Mouse (Mus musculus): ENCODE data around the gene Irgc1. TPM values are rescaled to one million over a fixed set of nuclear protein-coding genes. Genes with fewer than 3 reads are reported as not detected.

The Irgc1 gene
- polyA plus RNA-seq, 1 experiment, result not detected

- Histone ChIP-seq H3K9me3 (replicated peaks; ENCODE audit: control insufficient read depth, insufficient read depth, low read length, poor library complexity, severe bottlenecking) (no peaks in the 10 kb centered on the region), H3K9ac (ENCODE audit: low read depth, poor library complexity, severe bottlenecking) (0 out of 2 replicates have a peak overlapping the region, but pooled peaks have one; percentile 17), H3K27ac (ENCODE audit: insufficient read depth, low read length) (peak overlapping the region; percentile 84), H3K27me3 (ENCODE audit: control insufficient read depth, insufficient read depth, low read length, poor library complexity, severe bottlenecking) (no peaks in the 10 kb centered on the region), H3K36me3 (ENCODE audit: control insufficient read depth, insufficient read depth, low read length, poor library complexity, severe bottlenecking) (no peaks in the 10 kb centered on the region), H3K4me3 (ENCODE audit: low read depth, low read length) (no peak overlapping the region), H3K4me1 (ENCODE audit: control insufficient read depth, insufficient read depth, low read length) (peaks cover 4% of the 10 kb centered on the region)
- 0 out of 2 replicates have a peak, but pooled peaks have one; percentile 41 for TF ChIP-seq EP300 (IDR thresholded peaks at IDR 0.05; ENCODE audit: insufficient read depth, low read depth, low read length)
- no peak for TF ChIP-seq CTCF (IDR thresholded peaks at IDR 0.05; ENCODE audit: low read depth, low read length)
These were observed 7.3 kb upstream of the Irgc1 start for GRCm38 (mm10) chr7:24459440-24459839.

GRCm38 (mm10) chr7:24457726-24458370, 5.8 kb upstream of the Irgc1 start:
- no peaks in the 10 kb centered on the region for H3K27me3 ChIP-seq (ENCODE audit: control insufficient read depth, insufficient read depth, low read length, poor library complexity, severe bottlenecking)
- H3K9me3 ChIP-seq (replicated peaks; ENCODE audit: control insufficient read depth, insufficient read depth, low read length, poor library complexity, severe bottlenecking), result no peaks in the 10 kb centered on the region
- H3K4me3 ChIP-seq (ENCODE audit: low read depth, low read length), result no peak overlapping the region
- no peaks in the 10 kb centered on the region for H3K36me3 ChIP-seq (ENCODE audit: control insufficient read depth, insufficient read depth, low read length, poor library complexity, severe bottlenecking)
- H3K27ac ChIP-seq (ENCODE audit: insufficient read depth, low read length), result peak overlapping the region; percentile 66
- H3K9ac ChIP-seq (ENCODE audit: low read depth, poor library complexity, severe bottlenecking), result peak overlapping the region; percentile 13; the same call in 1 of the 2 replicates
- H3K4me1 ChIP-seq (ENCODE audit: control insufficient read depth, insufficient read depth, low read length), result peaks cover 7% of the 10 kb centered on the region
- TF ChIP-seq CTCF (IDR thresholded peaks at IDR 0.05; ENCODE audit: low read depth, low read length) (no peak), EP300 (IDR thresholded peaks at IDR 0.05; ENCODE audit: insufficient read depth, low read depth, low read length) (no peak), POLR2A (IDR thresholded peaks at IDR 0.05; ENCODE audit: insufficient read depth, low read length) (no peak)

- no peaks in the 10 kb centered on the region for H3K36me3 ChIP-seq (ENCODE audit: control insufficient read depth, insufficient read depth, low read length, poor library complexity, severe bottlenecking)
- H3K27me3 ChIP-seq (ENCODE audit: control insufficient read depth, insufficient read depth, low read length, poor library complexity, severe bottlenecking), result no peaks in the 10 kb centered on the region
- H3K27ac ChIP-seq (ENCODE audit: insufficient read depth, low read length), result 0 out of 2 replicates have a peak overlapping the region, but pooled peaks have one; percentile 21
- no peak for TF ChIP-seq CTCF (IDR thresholded peaks at IDR 0.05; ENCODE audit: low read depth, low read length)
- no peak for TF ChIP-seq POLR2A (IDR thresholded peaks at IDR 0.05; ENCODE audit: insufficient read depth, low read length)
- no peak for TF ChIP-seq EP300 (IDR thresholded peaks at IDR 0.05; ENCODE audit: insufficient read depth, low read depth, low read length)
- H3K9ac ChIP-seq (ENCODE audit: low read depth, poor library complexity, severe bottlenecking), result no peak overlapping the region
- no peak overlapping the region for H3K4me3 ChIP-seq (ENCODE audit: low read depth, low read length)
- H3K4me1 ChIP-seq (ENCODE audit: control insufficient read depth, insufficient read depth, low read length), result peaks cover 8% of the 10 kb centered on the region
- H3K9me3 ChIP-seq (replicated peaks; ENCODE audit: control insufficient read depth, insufficient read depth, low read length, poor library complexity, severe bottlenecking), result no peaks in the 10 kb centered on the region
These were observed 3.6 kb upstream of the Irgc1 start for GRCm38 (mm10) chr7:24455726-24456125.

- no peaks in the 10 kb centered on the region for H3K27me3 ChIP-seq (ENCODE audit: control insufficient read depth, insufficient read depth, low read length, poor library complexity, severe bottlenecking)
- TF ChIP-seq EP300 (IDR thresholded peaks at IDR 0.05; ENCODE audit: insufficient read depth, low read depth, low read length), result no peak
- TF ChIP-seq CTCF (IDR thresholded peaks at IDR 0.05; ENCODE audit: low read depth, low read length), result no peak
- no peak overlapping the region for H3K9ac ChIP-seq (ENCODE audit: low read depth, poor library complexity, severe bottlenecking)
- peaks cover 10% of the 10 kb centered on the region for H3K4me1 ChIP-seq (ENCODE audit: control insufficient read depth, insufficient read depth, low read length)
- H3K9me3 ChIP-seq (replicated peaks; ENCODE audit: control insufficient read depth, insufficient read depth, low read length, poor library complexity, severe bottlenecking), result no peaks in the 10 kb centered on the region
- H3K4me3 ChIP-seq (ENCODE audit: low read depth, low read length), result no peak overlapping the region
- H3K36me3 ChIP-seq (ENCODE audit: control insufficient read depth, insufficient read depth, low read length, poor library complexity, severe bottlenecking), result no peaks in the 10 kb centered on the region
- H3K27ac ChIP-seq (ENCODE audit: insufficient read depth, low read length), result no peak overlapping the region
These were observed 2.1 kb upstream of the Irgc1 start for GRCm38 (mm10) chr7:24454199-24454598.

GRCm38 (mm10) chr7:24450585-24451017, 1.5 kb downstream of the Irgc1 start:
- no peaks in the 10 kb centered on the region for H3K36me3 ChIP-seq (ENCODE audit: control insufficient read depth, insufficient read depth, low read length, poor library complexity, severe bottlenecking)
- no peaks in the 10 kb centered on the region for H3K9me3 ChIP-seq (replicated peaks; ENCODE audit: control insufficient read depth, insufficient read depth, low read length, poor library complexity, severe bottlenecking)
- H3K27me3 ChIP-seq (ENCODE audit: control insufficient read depth, insufficient read depth, low read length, poor library complexity, severe bottlenecking), result no peaks in the 10 kb centered on the region
- TF ChIP-seq EP300 (IDR thresholded peaks at IDR 0.05; ENCODE audit: insufficient read depth, low read depth, low read length) (peak; percentile 75), CTCF (IDR thresholded peaks at IDR 0.05; ENCODE audit: low read depth, low read length) (no peak)
- no peak overlapping the region for H3K4me3 ChIP-seq (ENCODE audit: low read depth, low read length)
- H3K4me1 ChIP-seq (ENCODE audit: control insufficient read depth, insufficient read depth, low read length), result peaks cover 10% of the 10 kb centered on the region
- no peak overlapping the region for H3K9ac ChIP-seq (ENCODE audit: low read depth, poor library complexity, severe bottlenecking)
- H3K27ac ChIP-seq (ENCODE audit: insufficient read depth, low read length), result no peak overlapping the region

- no peak for TF ChIP-seq CTCF (IDR thresholded peaks at IDR 0.05; ENCODE audit: low read depth, low read length)
- TF ChIP-seq POLR2A (IDR thresholded peaks at IDR 0.05; ENCODE audit: insufficient read depth, low read length), result no peak
- TF ChIP-seq EP300 (IDR thresholded peaks at IDR 0.05; ENCODE audit: insufficient read depth, low read depth, low read length), result no peak
- Histone ChIP-seq H3K9ac (ENCODE audit: low read depth, poor library complexity, severe bottlenecking) (no peak overlapping the region), H3K4me3 (ENCODE audit: low read depth, low read length) (no peak overlapping the region), H3K36me3 (ENCODE audit: control insufficient read depth, insufficient read depth, low read length, poor library complexity, severe bottlenecking) (no peaks in the 10 kb centered on the region), H3K27me3 (ENCODE audit: control insufficient read depth, insufficient read depth, low read length, poor library complexity, severe bottlenecking) (no peaks in the 10 kb centered on the region), H3K27ac (ENCODE audit: insufficient read depth, low read length) (0 out of 2 replicates have a peak overlapping the region, but pooled peaks have one; percentile 26), H3K9me3 (replicated peaks; ENCODE audit: control insufficient read depth, insufficient read depth, low read length, poor library complexity, severe bottlenecking) (no peaks in the 10 kb centered on the region), H3K4me1 (ENCODE audit: control insufficient read depth, insufficient read depth, low read length) (peaks cover 8% of the 10 kb centered on the region)
These were observed 3.1 kb downstream of the Irgc1 start for GRCm38 (mm10) chr7:24448782-24449517.

All from ES-Bruce4 (cell line).